Mouse (Mus musculus) stomach, postnatal 0 days (tissue): ENCODE results near the gene Gna11.

Experiments
- CTCF ChIP-seq: IDR thresholded peaks from 2 replicates; pipeline ENCODE4 v1.5.1; 2016; ENCODE audit warnings: antibody characterized with exemption, low read depth, mild to moderate bottlenecking, moderate library complexity
- EP300 ChIP-seq: optimal IDR thresholded peaks from 2 replicates; pipeline ENCODE3; 2016; ENCODE audit warnings: antibody characterized with exemption

DNA sequence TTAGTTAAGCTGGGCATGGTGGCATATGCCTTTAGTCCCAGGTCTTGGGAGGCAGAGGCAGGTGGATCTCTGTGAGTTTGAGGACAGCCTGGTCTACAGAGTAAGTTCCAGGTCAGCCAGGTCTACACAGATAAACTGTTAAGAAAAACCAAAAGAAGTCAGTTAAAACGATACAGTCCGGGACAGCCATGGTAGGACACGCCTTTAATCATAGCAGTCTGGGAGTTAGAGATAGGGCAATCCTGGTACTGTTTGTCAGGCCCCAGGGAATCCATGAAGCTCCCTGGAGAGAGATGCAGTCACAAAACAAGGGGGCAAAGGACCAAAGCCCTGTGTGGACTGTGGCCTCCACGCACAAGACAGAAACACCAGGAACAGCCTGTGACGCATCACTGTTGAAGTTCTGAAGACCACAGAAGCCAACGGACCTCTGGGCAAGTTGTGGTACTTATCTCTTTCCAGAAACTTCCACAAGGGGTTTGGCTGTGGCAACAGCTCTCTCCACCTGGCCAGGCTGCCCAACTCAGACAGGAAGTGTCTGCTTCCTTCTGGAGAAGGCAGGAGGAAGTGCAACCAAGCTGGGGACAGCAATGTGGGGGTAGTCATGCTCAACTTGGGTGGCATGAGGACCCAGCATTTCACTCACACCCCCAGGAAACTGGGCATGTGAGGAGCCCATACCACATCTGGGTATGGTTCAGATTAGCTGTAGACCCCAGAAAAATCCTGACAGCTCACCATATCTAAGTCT is 25.6 kb downstream of the Gna11 start:
- TF ChIP-seq CTCF (no peak), EP300 (no peak)
